Mouse (Mus musculus) bone marrow macrophage, adult 2 months (primary cell): Measurements from ENCODE around the gene Ralgps1. TPM values are rescaled to one million over a fixed set of nuclear protein-coding genes. Genes with fewer than 3 reads are reported as not detected.

ENCODE experiments used
- H3K27ac ChIP-seq: 2 replicates; pipeline ENCODE4 v1.5.1; 2012; ENCODE audit warnings: low read depth, low read length; ENCODE audit not compliant: insufficient read depth
- H3K4me1 ChIP-seq: 2 replicates; pipeline ENCODE4 v1.6.1; 2012; ENCODE audit warnings: low read length; ENCODE audit not compliant: control insufficient read depth, insufficient read depth
- H3K4me3 ChIP-seq: 2 replicates; pipeline ENCODE4 v1.5.1; 2012; ENCODE audit warnings: mild to moderate bottlenecking, low read length, moderate library complexity; ENCODE audit not compliant: insufficient read depth
- CTCF ChIP-seq: IDR thresholded peaks from 2 replicates; pipeline ENCODE4 v1.5.1; 2012; ENCODE audit warnings: low read depth, mild to moderate bottlenecking, low read length, moderate library complexity
- POLR2A ChIP-seq: IDR thresholded peaks from 2 replicates; pipeline ENCODE4 v1.6.1; 2012; ENCODE audit warnings: mild to moderate bottlenecking, low read depth, low read length, borderline replicate concordance
- polyA plus RNA-seq: library from polyadenylated mRNA; stranded (reverse); fragments of >200 nt; gene quantifications from 2 replicates; pipeline ENCODE4 v1.2.4, GENCODE M21; 2012; ENCODE audit not compliant: missing spikeins, insufficient read depth, insufficient read length

The Ralgps1 gene
- polyA plus RNA-seq, 1 experiment = 7.6 TPM

- TF ChIP-seq POLR2A (no peak), CTCF (no peak)
Measured at GRCm38 (mm10) chr2:33158895-33159294, 212.4 kb downstream of the Ralgps1 start.

GRCm38 (mm10) chr2:33156283-33156781 lies 215.0 kb downstream of the Ralgps1 start:
- H3K4me3 ChIP-seq = no peak overlapping the region
- TF ChIP-seq CTCF = no peak
- TF ChIP-seq POLR2A = no peak
- H3K4me1 ChIP-seq = no peaks in the 10 kb centered on the region
- H3K27ac ChIP-seq = no peak overlapping the region

More at GRCm38 (mm10) chr2:33158895-33159294, 212.4 kb downstream of the Ralgps1 start:
- Histone ChIP-seq H3K27ac (no peak overlapping the region), H3K4me1 (no peaks in the 10 kb centered on the region), H3K4me3 (no peak overlapping the region)

- Histone ChIP-seq H3K4me1 (no peaks in the 10 kb centered on the region), H3K4me3 (no peak overlapping the region), H3K27ac (no peak overlapping the region)
- TF ChIP-seq POLR2A (no peak), CTCF (peak; percentile 72)
Measured at GRCm38 (mm10) chr2:33154751-33155372, 216.4 kb downstream of the Ralgps1 start.

GRCm38 (mm10) chr2:33146994-33147393 lies 224.3 kb downstream of the Ralgps1 start:
- TF ChIP-seq CTCF (no peak), POLR2A (no peak)
- Histone ChIP-seq H3K4me1 (no peaks in the 10 kb centered on the region), H3K27ac (no peak overlapping the region), H3K4me3 (no peak overlapping the region)

- TF ChIP-seq CTCF (no peak), POLR2A (no peak)
- Histone ChIP-seq H3K4me1 (peaks cover 12% of the 10 kb centered on the region), H3K4me3 (no peak overlapping the region), H3K27ac (no peak overlapping the region)
Measured at GRCm38 (mm10) chr2:33143292-33143691, 228.0 kb downstream of the Ralgps1 start.

GRCm38 (mm10) chr2:33138491-33138890 lies 232.8 kb downstream of the Ralgps1 start:
- Histone ChIP-seq H3K27ac (peak overlapping the region; percentile 52), H3K4me3 (no peak overlapping the region), H3K4me1 (peaks cover 25% of the 10 kb centered on the region)
- TF ChIP-seq CTCF (no peak), POLR2A (no peak)

GRCm38 (mm10) chr2:33137731-33138130 lies 233.6 kb downstream of the Ralgps1 start:
- no peak overlapping the region for H3K27ac ChIP-seq
- TF ChIP-seq POLR2A (no peak), CTCF (no peak)
- H3K4me1 ChIP-seq = peaks cover 25% of the 10 kb centered on the region
- no peak overlapping the region for H3K4me3 ChIP-seq

- Histone ChIP-seq H3K27ac (no peak overlapping the region), H3K4me3 (no peak overlapping the region), H3K4me1 (peaks cover 25% of the 10 kb centered on the region)
- TF ChIP-seq POLR2A = no peak
- no peak for TF ChIP-seq CTCF
Measured at GRCm38 (mm10) chr2:33137244-33137643, 234.0 kb downstream of the Ralgps1 start.

GRCm38 (mm10) chr2:33136366-33136765 lies 234.9 kb downstream of the Ralgps1 start:
- peaks cover 30% of the 10 kb centered on the region for H3K4me1 ChIP-seq
- TF ChIP-seq POLR2A = no peak
- no peak for TF ChIP-seq CTCF
- H3K4me3 ChIP-seq = no peak overlapping the region
- no peak overlapping the region for H3K27ac ChIP-seq

- H3K4me1 ChIP-seq = peaks cover 30% of the 10 kb centered on the region
- no peak for TF ChIP-seq POLR2A
- TF ChIP-seq CTCF = no peak
- no peak overlapping the region for H3K4me3 ChIP-seq
- no peak overlapping the region for H3K27ac ChIP-seq
Measured at GRCm38 (mm10) chr2:33134766-33135490, 236.4 kb downstream of the Ralgps1 start.
